Mouse (Mus musculus) bone marrow, adult 2 months (tissue): ENCODE data around the gene Fto.

Experiments used
- CTCF ChIP-seq: fragments of 200-500 bp; IDR thresholded peaks from 2 replicates; pipeline ENCODE4 v1.5.1; 2011; ENCODE audit warnings: low read length, control low read depth; ENCODE audit not compliant: control insufficient read depth, insufficient read depth
- POLR2A ChIP-seq: fragments of 200-500 bp; IDR thresholded peaks from 2 replicates; pipeline ENCODE4 v1.6.1; 2011; ENCODE audit warnings: low read depth, mild to moderate bottlenecking, control low read depth, low read length, borderline replicate concordance; ENCODE audit not compliant: control insufficient read depth

DNA sequence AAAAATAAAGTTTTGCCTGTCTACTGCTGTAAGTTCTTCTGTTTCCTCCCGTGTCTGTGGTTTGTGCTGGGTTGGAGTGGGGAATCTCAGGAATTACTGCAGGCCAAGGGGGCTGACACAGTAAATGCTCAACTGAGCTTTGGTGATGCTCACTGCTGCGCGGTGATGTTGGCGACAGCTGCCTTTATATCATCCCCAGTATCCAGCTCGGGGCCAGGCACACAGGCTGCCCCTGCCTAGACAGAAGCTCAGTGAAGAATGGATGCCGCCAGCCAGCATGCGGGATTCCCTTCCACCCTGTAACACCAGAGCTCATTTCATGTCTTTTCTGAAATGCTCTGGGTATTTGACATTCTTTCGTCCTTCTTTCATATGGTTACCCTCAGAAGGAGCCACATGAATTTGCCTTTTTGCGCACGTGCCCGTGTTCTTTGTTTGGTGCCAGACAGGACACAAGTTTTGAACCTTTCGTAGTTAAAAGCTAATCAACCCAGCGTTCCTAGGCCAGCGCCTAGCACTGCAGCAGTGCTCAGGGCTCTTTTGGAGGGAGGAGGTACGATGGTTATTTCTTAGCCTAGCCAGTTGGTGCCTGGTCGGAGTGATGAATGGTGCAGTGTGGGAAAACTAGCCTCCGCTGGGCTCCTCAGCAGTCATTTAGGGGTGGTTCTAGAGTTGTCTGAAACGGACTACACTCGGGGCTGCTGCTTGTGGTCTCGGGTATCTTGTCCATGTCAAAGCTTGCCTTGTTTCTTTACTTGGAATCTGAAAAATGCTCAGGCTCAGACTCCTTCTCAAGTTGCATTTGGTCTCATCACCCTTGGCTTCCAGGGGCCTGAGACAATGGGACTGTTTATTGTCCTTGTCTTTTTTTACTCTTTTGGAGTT is 62.0 kb downstream of the Fto start:
- TF ChIP-seq CTCF (no peak), POLR2A (no peak)
